In the genomic region with DNA sequence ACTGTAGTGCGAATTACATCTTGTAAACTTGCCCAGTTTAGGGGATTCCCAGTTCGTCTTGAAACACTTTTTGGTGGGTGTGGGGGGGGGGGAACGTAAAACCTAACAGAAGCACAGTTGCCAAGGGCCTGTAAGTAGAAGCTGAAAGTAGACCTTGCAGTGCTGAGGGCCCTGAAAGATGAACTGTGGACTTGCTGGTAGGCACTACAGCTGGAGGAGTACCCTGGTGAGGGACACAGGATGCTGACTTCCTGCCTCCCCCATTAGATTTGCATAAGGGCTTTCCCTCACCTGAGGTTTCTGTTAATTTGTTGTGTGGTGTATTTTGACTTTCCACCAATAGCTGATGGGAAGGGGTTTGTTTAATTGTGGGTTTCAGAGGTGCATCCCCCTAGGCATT, we compare ENCODE assay signal across 21 mouse cellular contexts. TPM values are rescaled to one million over a fixed set of nuclear protein-coding genes. Genes with fewer than 3 reads are reported as not detected.
DNase-seq lines count a peak whose midpoint lies in the region; ATAC-seq and TF ChIP-seq lines count a peak whose summit lies in the region.
"Had no signal": no experiment of that assay in that cellular context is flagged by ENCODE, and none has a peak within 500 bp of the region (broad histone marks: within the 10 kb centered on the region; RNA-seq: fewer than 3 reads in every experiment).

No protein-coding gene starts in this region.

- no peak overlapping the region for H3K9ac ChIP-seq in intestine, postnatal 0 days (ENCODE audit: low read depth, low read length)
- H3K9ac ChIP-seq: forebrain, embryonic 15.5 days; heart, embryonic 15.5 days; liver, embryonic 15.5 days; neural tube, embryonic 12.5 days had no signal

- no peak overlapping the region for H3K27ac ChIP-seq in intestine, postnatal 0 days (ENCODE audit: low read depth, low read length)
- H3K27ac ChIP-seq: forebrain, embryonic 15.5 days; heart, embryonic 15.5 days; liver, embryonic 15.5 days; neural tube, embryonic 12.5 days had no signal

- DNase-seq in heart, adult 11 months: peak; percentile 78
- DNase-seq in heart, postnatal 25 days (ENCODE audit: low spot score): no peak
- peak; percentile 76 for DNase-seq in CD4-positive helper T cell, adult 2 months (ENCODE audit: low read depth, low spot score)
- DNase-seq in thymus, postnatal 14 days: peak; percentile 28
- no peak for DNase-seq in cerebellum, postnatal 36 days
- no peak for DNase-seq in layer of hippocampus, adult 11-12 months (ENCODE audit: low spot score)
- DNase-seq: adrenal gland, adult 8-10 months; cerebellum, adult 11 months; cerebellum, postnatal 10 days; embryo, embryonic 11 days; gastrocnemius, postnatal 25 days; kidney, adult 9 months; right cerebral cortex, postnatal 25 days had no signal

- ATAC-seq in inflammation-experienced regulatory T-cells, adult 6 months: peak; percentile 98
- no peak for ATAC-seq in intestine, postnatal 0 days
- ATAC-seq: forebrain, embryonic 15.5 days; lung, postnatal 0 days had no signal

- 65% methylated on average over 3 of the region's 3 CpGs for WGBS in intestine, postnatal 0 days

- no peaks in the 10 kb centered on the region for H3K27me3 ChIP-seq in intestine, postnatal 0 days (replicated peaks; ENCODE audit: control insufficient read depth, insufficient read depth, low read length)
- H3K27me3 ChIP-seq: forebrain, embryonic 15.5 days; heart, embryonic 15.5 days; liver, embryonic 15.5 days; neural tube, embryonic 12.5 days had no signal

- H3K9me3 ChIP-seq in intestine, postnatal 0 days (ENCODE audit: control insufficient read depth): no peaks in the 10 kb centered on the region
- H3K9me3 ChIP-seq: forebrain, embryonic 15.5 days; heart, embryonic 15.5 days; liver, embryonic 15.5 days; neural tube, embryonic 12.5 days had no signal

- H3K36me3 ChIP-seq in intestine, postnatal 0 days (ENCODE audit: control insufficient read depth, insufficient read depth): no peaks in the 10 kb centered on the region
- H3K36me3 ChIP-seq: forebrain, embryonic 15.5 days; heart, embryonic 15.5 days; liver, embryonic 15.5 days; neural tube, embryonic 12.5 days had no signal

- intact Hi-C loops in heart, postnatal 25 days (cut with DNase I): loop anchor here (5.0 kb wide), 1 partner anchor 41 kb away; a partner anchor contains a TSS

- TF ChIP-seq CTCF in intestine, postnatal 0 days (IDR thresholded peaks at IDR 0.05; ENCODE audit: low read depth): no peak

- H3K4me3 ChIP-seq in intestine, postnatal 0 days (ENCODE audit: low read depth, low read length): no peak overlapping the region
- H3K4me3 ChIP-seq: forebrain, embryonic 15.5 days; heart, embryonic 15.5 days; liver, embryonic 15.5 days; neural tube, embryonic 12.5 days had no signal

- no peaks in the 10 kb centered on the region; the same call in 1 of the 2 replicates for H3K4me1 ChIP-seq in intestine, postnatal 0 days (replicated peaks; ENCODE audit: control insufficient read depth, insufficient read depth, low read length)

- no peak overlapping the region for H3K4me2 ChIP-seq in intestine, postnatal 0 days (replicated peaks; ENCODE audit: low read depth)
- H3K4me2 ChIP-seq: forebrain, embryonic 15.5 days; heart, embryonic 15.5 days; liver, embryonic 15.5 days; midbrain, embryonic 11.5 days; neural tube, embryonic 12.5 days had no signal

RNA-seq across cellular contexts. Expression of a gene that starts 42.3 kb away (rescaled TPM):
- 10 to 100 TPM; 12.1 to 15.2 TPM for total RNA-seq in heart, postnatal 25 days (2021)
- polyA plus RNA-seq in inflammation-experienced regulatory T-cells, adult 6 months (2017; shearing (Covaris generic)): 10 to 100 TPM; 21.7 to 46.6 (median 26.3) TPM
- 12.7 and 13.2 TPM in 2 replicates for polyA plus RNA-seq in intestine, postnatal 0 days (2015; fragmentation: Nextera tagmentation; extraction: Ambion mirVana)

Comparison
In these comparisons a context has a peak if more than half of its experiments do, and no peak if none do; other contexts are left out.
1. DNase-seq: peak in heart, adult 11 months (single experiment), CD4-positive helper T cell, adult 2 months (single experiment) and thymus, postnatal 14 days (single experiment); none in heart, postnatal 25 days (single experiment), cerebellum, postnatal 36 days (0 of 2) and layer of hippocampus, adult 11-12 months (single experiment).